Mouse (Mus musculus) cerebellum, adult 8-10 months (tissue): Measurements from ENCODE around the gene Igfbp6.
"Not testable (repeated sequence)": the region's sequence is repeated elsewhere in the genome, so short reads cannot be mapped to it uniquely, and the experiment has no call there.

Source experiments
- DNase-seq: peaks from one replicate; pipeline ENCODE4 v3.0.0; 2022

The Igfbp6 gene

GRCm38 (mm10) chr15:102142914-102143912 lies 949 bp upstream of the Igfbp6 start:
- DNase-seq: no peak

GRCm38 (mm10) chr15:102144726-102145125 lies 564 bp downstream of the Igfbp6 start:
- no peak for DNase-seq

- DNase-seq: no peak
Observed at GRCm38 (mm10) chr15:102145330-102145729, 1.2 kb downstream of the Igfbp6 start.

GRCm38 (mm10) chr15:102146089-102146488 lies 1.9 kb downstream of the Igfbp6 start:
- no peak for DNase-seq

GRCm38 (mm10) chr15:102146882-102147281 lies 2.7 kb downstream of the Igfbp6 start:
- peak; percentile 60 for DNase-seq

DNA sequence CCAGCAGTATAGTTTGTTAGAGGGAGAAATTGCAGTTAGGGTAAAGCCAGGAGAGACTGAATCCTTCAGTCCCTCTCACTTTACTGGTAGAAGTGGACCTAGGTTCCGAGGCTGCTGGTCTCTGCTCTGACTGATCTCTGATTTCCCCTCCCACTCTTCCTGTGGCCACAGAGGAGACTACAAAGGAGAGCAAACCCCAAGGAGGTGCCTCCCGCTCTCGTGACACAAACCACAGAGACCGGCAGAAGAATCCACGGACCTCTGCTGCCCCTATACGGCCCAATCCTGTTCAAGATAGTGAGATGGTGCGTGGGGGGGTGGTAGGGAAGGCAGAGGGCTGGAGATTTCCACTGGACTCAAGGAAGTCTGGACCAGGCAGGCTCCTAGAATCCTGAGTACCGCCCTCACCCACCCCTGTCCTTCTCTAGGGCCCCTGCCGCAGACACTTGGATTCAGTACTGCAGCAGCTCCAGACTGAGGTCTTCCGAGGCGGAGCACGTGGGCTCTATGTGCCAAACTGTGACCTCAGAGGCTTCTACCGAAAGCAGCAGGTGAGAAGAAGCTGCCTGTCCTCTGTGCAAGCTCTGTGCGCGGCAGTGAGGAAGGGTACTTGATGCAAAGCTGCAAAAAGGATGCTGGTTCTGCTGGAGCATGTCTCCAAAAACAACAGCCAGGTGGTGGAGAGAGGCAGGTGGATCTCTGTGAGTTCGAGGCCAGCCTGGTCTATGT lies 3.7 kb downstream of the Igfbp6 start:
- DNase-seq: no peak

- DNase-seq: no peak
Observed at GRCm38 (mm10) chr15:102149561-102149960, 5.4 kb downstream of the Igfbp6 start.

DNA sequence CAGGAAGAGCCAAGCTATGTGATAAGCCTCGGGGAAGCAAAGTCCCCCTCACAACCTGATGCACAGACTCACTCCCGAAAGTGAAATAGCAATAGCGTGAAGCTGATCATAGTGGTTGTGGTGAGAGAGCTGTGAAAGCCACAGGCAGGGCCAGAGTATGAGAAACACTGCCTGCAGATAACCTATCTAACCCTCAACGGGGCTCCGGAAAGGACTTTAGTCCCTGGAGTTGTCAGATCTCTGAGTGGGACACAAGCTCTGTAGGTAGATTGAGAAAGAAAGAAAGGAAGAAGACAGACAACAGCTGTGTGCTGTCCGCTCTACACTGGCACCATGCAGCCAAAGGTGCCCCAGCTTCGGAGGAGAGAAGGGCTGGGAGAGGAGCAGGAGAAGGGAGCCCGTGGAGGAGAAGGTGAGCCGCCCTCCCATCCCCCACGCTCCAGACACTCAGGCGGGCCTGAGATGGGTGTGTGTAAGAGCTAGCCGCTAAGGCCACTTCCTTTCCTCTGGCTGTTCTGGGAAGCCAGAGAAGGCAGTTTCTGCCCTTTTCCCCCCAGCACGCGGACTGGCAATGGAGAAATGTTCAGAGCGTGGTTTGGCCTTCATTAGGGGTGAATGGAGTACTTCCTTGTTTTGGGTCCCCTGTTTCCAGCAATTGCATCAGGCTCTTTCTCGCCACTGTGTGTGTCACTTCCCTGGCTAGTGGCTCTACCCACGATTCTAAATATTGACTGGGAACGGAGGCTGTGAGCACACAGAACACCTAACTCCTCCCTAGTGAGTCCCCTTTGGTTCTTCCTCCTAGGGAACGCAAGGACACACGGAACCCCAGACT lies 6.4 kb downstream of the Igfbp6 start, which contains the start of gene Soat2:
Gene Soat2, plus strand, starts transcription at position 226 of the 835 bp plus-strand sequence.
- DNase-seq: no peak

DNA sequence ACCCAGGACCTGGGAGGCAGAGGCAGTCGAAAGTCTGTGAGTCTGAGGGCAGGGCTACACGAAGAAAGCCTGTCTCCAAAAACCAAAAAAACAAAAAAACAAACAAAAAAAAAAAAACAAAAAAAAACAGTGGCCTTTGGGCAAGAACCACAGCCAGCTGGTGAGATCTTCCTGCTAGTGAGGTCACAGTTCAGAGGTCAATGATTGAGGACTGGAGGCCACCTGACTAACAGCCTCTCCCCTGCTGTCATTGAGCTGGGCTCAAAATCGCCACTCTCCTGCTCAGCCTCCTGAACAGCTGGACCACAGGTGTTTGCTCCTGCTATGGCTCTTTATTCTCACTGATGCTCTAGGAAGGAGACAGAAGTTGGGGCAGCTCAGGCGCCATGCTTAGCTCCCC lies 8.5 kb downstream of the Igfbp6 start:
- DNase-seq: no peak

- not testable (repeated sequence) for DNase-seq
Observed at GRCm38 (mm10) chr15:102155006-102155405, 10.8 kb downstream of the Igfbp6 start.

DNA sequence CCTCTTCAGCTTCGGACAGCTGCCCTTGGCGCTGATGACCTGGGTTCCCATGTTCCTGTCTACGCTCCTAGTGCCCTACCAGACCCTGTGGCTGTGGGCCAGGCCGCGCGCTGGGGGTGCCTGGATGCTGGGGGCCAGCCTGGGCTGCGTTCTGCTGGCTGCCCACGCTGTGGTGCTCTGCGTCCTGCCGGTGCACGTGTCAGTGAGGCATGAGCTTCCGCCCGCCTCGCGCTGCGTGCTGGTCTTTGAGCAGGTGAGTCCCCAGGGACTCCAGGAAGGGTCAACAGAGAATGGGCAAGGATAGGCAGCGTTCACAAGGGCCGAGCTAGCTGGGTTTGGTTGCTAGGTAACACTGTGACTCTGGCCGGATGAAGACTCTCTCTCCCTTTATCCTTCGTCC lies 12.7 kb downstream of the Igfbp6 start:
- DNase-seq: no peak

GRCm38 (mm10) chr15:102160415-102161060 lies 16.4 kb downstream of the Igfbp6 start:
- no peak for DNase-seq

DNA sequence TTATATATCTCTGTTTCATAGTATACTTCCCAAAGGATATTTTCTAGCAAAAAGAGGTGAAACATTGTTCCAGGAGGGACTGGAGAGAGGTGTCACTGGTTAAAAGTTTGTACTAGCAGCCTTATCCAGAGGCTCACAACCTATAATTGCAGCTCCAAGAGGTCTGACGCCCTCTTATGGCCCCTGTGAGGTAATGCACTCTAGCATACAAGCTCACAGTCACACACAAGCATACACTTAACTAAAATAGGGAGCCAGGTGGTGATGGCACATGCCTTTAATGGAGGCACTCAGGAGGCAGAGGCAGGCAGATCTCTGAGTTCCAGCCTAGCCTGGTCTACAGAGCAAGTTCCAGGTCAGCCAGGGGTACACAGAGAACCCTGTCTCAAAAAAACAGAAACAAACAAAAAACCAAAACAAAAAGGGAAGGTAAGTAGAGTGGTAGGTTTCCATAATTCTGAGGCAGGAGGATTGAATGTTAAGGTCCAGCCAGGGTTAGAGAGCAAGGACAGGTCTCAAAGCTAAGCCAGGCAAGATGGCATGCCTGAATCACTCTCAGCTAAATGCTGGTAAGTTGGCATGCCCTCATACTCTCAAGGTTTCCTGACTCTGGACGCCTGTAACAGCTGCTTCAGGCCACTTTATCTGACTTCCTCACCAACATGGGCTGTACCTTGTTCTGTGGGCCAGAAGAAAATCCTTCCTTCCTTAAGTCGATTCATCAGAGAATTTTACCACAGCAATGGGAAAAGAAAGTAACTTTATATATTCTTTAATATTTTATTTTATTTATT lies 19.9 kb downstream of the Igfbp6 start:
- no peak for DNase-seq

DNA sequence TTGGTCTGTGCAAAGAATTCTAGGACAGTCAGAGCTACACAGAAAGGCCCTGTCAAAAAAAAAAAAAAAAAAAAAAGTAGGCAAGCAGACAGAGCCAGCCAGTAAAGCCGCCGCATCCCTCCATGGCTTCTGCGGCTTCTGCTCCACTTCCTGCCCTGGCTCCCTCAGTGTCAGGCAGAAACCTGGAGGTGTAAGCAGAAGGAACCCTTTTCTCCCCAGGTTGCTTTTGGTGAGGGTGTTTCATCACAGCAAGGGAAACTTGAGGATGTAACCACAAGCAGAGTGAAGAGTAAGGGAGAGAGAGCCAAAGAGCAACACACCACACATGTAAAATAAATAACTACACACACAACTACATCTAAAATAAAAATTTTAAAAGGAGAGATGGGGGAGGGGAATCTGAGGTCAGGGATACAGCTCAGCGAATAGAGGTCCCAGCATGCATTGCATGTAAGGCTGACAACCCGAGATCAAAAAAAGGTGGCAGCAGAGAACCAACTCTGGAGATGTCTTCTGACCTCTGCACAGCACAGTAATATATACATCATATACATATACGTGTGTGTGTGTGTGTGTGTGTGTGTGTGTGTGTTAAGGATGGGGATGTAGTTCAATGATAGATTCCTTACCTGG lies 21.4 kb downstream of the Igfbp6 start:
- DNase-seq: no peak

DNA sequence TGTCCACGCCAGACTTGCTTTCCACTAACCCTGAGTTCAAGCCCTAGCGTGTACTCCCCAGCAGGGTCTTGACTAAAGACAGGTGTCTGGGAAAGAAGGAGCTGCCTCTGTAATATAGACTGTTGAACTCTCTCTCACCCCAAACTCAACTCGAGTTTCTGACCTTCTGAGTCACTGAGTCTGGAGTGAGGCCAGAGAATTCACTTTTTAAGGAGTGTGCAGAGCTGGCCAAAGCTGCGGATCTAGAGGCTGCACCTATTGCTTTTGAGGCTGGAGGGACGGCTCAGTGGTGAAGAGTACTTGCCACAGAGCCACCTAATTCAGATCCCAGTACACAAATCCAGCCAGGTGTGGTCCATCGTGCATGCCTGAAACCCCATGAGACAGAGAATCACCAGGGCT lies 23.5 kb downstream of the Igfbp6 start:
- DNase-seq: no peak

DNA sequence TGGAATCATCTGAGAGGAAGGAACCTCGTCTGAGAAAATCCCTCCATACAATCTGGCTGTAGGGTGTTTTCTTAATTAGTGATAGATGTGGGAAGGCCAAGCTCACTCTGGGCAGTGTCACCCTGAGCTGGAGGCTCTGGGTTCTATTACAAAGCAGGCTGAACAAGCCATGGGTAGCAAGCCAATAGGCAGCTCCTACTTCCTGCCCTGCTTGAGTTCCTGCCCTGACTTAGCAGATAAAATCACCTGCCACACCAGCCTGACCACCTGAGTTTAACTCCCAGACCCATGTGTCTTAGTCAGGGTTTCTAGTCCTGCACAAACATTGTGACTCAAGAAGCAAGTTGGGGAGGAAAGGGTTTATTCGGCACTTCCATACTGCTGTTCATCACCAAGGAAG lies 24.9 kb downstream of the Igfbp6 start:
- DNase-seq: no peak

DNA sequence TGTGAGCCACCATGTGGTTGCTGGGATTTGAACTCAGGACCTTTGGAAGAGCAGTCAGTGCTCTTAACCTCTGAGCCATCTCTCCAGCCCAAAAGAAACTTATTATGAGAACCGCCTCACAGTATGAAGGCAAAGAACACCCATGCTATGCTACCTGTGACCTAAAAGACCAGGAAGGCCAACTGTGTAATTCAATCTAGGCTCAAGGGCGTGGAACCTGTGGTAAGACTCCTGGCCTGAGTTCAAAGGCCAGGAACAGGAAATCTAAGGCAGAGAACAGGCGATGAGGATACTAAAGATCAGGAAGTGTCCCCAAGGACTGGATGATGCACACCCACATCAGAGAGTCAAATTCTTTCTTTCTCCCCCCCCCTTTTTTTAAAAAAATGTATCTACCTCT lies 29.4 kb downstream of the Igfbp6 start:
- DNase-seq: no peak

DNA sequence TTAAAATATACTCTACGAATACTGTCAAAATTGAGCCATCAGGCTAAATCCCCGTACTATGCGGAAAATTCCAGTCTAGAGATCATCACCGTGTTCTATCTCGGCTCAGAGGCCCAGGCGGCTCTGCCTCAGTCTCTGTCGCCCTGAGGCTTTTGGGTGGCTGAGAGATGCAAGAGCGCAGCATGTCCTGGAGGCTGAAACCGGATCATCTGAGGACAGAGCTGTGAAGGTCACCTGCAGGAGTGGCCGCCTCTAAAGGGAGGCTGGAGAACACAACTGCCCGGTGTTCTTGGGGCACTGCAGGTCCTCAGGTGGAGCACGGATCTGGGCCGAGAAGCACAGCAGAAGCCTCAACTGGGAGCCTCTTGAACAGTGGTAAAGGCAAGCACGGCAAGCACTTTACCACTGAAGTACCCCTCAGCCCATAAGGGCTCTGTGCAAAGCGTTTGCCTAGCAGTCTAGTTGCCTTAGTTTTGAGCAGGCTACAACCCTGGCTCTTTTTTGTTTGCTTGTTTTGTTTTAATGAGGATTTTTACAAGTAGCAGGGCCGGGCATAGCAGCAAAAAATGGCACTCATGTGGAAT lies 31.7 kb downstream of the Igfbp6 start:
- DNase-seq: no peak

GRCm38 (mm10) chr15:102176571-102177316 lies 32.6 kb downstream of the Igfbp6 start:
- no peak for DNase-seq

DNA sequence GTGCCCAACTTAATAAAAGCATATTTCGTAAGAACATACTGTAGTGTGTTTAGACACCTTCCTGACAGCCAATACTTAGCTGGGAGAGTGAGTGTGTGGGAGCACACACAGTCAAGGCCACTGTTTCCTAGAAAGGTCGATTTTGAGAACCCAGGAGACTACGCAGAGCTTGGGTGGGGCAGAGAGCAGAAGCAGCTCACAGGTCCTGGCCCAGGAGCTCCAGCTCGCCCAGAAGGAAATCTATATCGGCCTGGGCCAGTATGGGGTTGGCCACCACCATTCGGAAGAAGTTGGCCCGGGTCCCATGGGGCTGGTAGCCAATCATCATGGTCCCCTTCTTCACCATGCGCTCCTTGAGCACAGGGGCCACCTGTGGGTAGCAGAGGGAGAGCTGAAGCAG lies 33.3 kb downstream of the Igfbp6 start:
- no peak for DNase-seq
